Mouse (Mus musculus) midbrain, embryonic 14.5 days (tissue): ENCODE results near the gene Sf1. TPM values are rescaled to one million over a fixed set of nuclear protein-coding genes. Genes with fewer than 3 reads are reported as not detected.

Source experiments
- ATAC-seq: fragments of 200-750 bp; cut with Nextera tagmentation; 2 replicates; pipeline ENCODE4 v1.8.0; 2017; ENCODE audit warnings: moderate number of reproducible peaks, moderate library complexity; ENCODE audit not compliant: low FRiP score, low TSS enrichment
- DNase-seq: peaks from one replicate; pipeline ENCODE4 v3.0.0-alpha.2; 2015
- H3K27ac ChIP-seq: fragments of 300-500 bp; sonication (generic); replicated peaks from 2 replicates; pipeline ENCODE4 v1.5.1; 2014; ENCODE audit warnings: mild to moderate bottlenecking, low read depth, low read length, moderate library complexity
- H3K27me3 ChIP-seq: fragments of 300-500 bp; sonication (generic); 2 replicates; pipeline ENCODE4 v1.6.1; 2014; ENCODE audit warnings: low read length, control low read depth, mixed read lengths; ENCODE audit not compliant: control insufficient read depth, insufficient read depth
- H3K36me3 ChIP-seq: fragments of 300-500 bp; sonication (generic); 2 replicates; pipeline ENCODE4 v1.6.1; 2014; ENCODE audit warnings: low read length, control low read depth; ENCODE audit not compliant: control insufficient read depth, insufficient read depth
- H3K4me1 ChIP-seq: fragments of 300-500 bp; sonication (generic); 2 replicates; pipeline ENCODE4 v1.6.1; 2014; ENCODE audit warnings: mild to moderate bottlenecking, antibody characterized with exemption, low read length, control low read depth; ENCODE audit not compliant: control insufficient read depth, insufficient read depth
- H3K4me2 ChIP-seq: fragments of 300-500 bp; sonication (generic); 2 replicates; pipeline ENCODE4 v1.6.1; 2014; ENCODE audit warnings: mild to moderate bottlenecking, low read length, moderate library complexity
- H3K4me3 ChIP-seq: fragments of 300-500 bp; sonication (generic); replicated peaks from 2 replicates; pipeline ENCODE4 v1.5.1; 2014; ENCODE audit warnings: low read depth, low read length
- H3K9ac ChIP-seq: fragments of 300-500 bp; sonication (generic); replicated peaks from 2 replicates; pipeline ENCODE4 v1.6.1; 2014; ENCODE audit warnings: mild to moderate bottlenecking, low read length, moderate library complexity
- H3K9me3 ChIP-seq: fragments of 300-500 bp; sonication (generic); 2 replicates; pipeline ENCODE4 v1.6.1; 2016; ENCODE audit warnings: low read length, control low read depth, mixed read lengths; ENCODE audit not compliant: control insufficient read depth
- WGBS: fragments of 180-500 bp; shearing (Covaris S2); extraction: QIAGEN DNeasy Blood & Tissue Kit; methylation state at CpG from one replicate; pipeline ENCODE4 v1.1.7; 2014; 5-methylcytosine and 5-hydroxymethylcytosine counted together
- polyA plus RNA-seq: library from polyadenylated mRNA; unstranded; fragments of >200 nt; fragmentation: Nextera tagmentation; extraction: Ambion mirVana; gene quantifications from 2 replicates; pipeline ENCODE4 v1.2.1, GENCODE M21; 2014

Sf1 gene
- polyA plus RNA-seq, 1 experiment from 2014 or later: 125 TPM

GRCm38 (mm10) chr19:6339191-6339590 is 24.3 kb upstream of the Sf1 start:
- no peak overlapping the region for H3K4me2 ChIP-seq
- peaks cover 59% of the 10 kb centered on the region for H3K36me3 ChIP-seq
- no peaks in the 10 kb centered on the region for H3K27me3 ChIP-seq
- H3K4me1 ChIP-seq: peaks cover 20% of the 10 kb centered on the region
- 97% methylated on average over 6 of the region's 6 CpGs for WGBS
- ATAC-seq (no peak), DNase-seq (no peak)
- no peaks in the 10 kb centered on the region for H3K9me3 ChIP-seq
- no peak overlapping the region for H3K4me3 ChIP-seq
- no peak overlapping the region for H3K9ac ChIP-seq
- H3K27ac ChIP-seq: no peak overlapping the region

GRCm38 (mm10) chr19:6339890-6340504 is 23.5 kb upstream of the Sf1 start:
- Histone ChIP-seq H3K27ac (no peak overlapping the region), H3K4me1 (peaks cover 20% of the 10 kb centered on the region), H3K4me2 (peak overlapping the region; percentile 84; the same call in 1 of the 2 replicates), H3K9ac (no peak overlapping the region), H3K4me3 (no peak overlapping the region), H3K36me3 (peaks cover 67% of the 10 kb centered on the region), H3K9me3 (no peaks in the 10 kb centered on the region), H3K27me3 (no peaks in the 10 kb centered on the region)
- no peak for ATAC-seq
- WGBS: 60% methylated on average over 15 of the region's 15 CpGs
- DNase-seq: no peak

- ATAC-seq (peak; percentile 69), DNase-seq (peak; percentile 80)
- peaks cover 75% of the 10 kb centered on the region for H3K36me3 ChIP-seq
- no peaks in the 10 kb centered on the region for H3K9me3 ChIP-seq
- peak within 1 kb of the TSS; percentile 47 for H3K4me3 ChIP-seq
- H3K27me3 ChIP-seq: no peaks in the 10 kb centered on the region
- WGBS: 6% methylated on average over 72 of the region's 72 CpGs
- peaks cover 20% of the 10 kb centered on the region for H3K4me1 ChIP-seq
- H3K27ac ChIP-seq: no peak within 1 kb of the TSS
- peak within 1 kb of the TSS; percentile 68 for H3K9ac ChIP-seq
- H3K4me2 ChIP-seq: peak within 1 kb of the TSS; percentile 84
These were observed 22.7 kb upstream of the Sf1 start, which contains the start of gene Map4k2 for GRCm38 (mm10) chr19:6340524-6341452. Gene Map4k2, plus strand, starts transcription at chr19:6341135.

GRCm38 (mm10) chr19:6341453-6342077 is 21.9 kb upstream of the Sf1 start:
- H3K4me3 ChIP-seq: peak overlapping the region; percentile 47
- DNase-seq (no peak), ATAC-seq (no peak)
- H3K27me3 ChIP-seq: no peaks in the 10 kb centered on the region
- WGBS: 12% methylated on average over 23 of the region's 23 CpGs
- H3K9me3 ChIP-seq: no peaks in the 10 kb centered on the region
- no peak overlapping the region for H3K27ac ChIP-seq
- H3K36me3 ChIP-seq: peaks cover 83% of the 10 kb centered on the region
- peak overlapping the region; percentile 84 for H3K4me2 ChIP-seq
- peak overlapping the region; percentile 68 for H3K9ac ChIP-seq
- peaks cover 13% of the 10 kb centered on the region for H3K4me1 ChIP-seq

GRCm38 (mm10) chr19:6342276-6342933 is 21.1 kb upstream of the Sf1 start:
- H3K36me3 ChIP-seq: peaks cover 86% of the 10 kb centered on the region
- H3K9me3 ChIP-seq: no peaks in the 10 kb centered on the region
- 78% methylated on average over 5 of the region's 5 CpGs for WGBS
- H3K27me3 ChIP-seq: no peaks in the 10 kb centered on the region
- peaks cover 8% of the 10 kb centered on the region; the same call in 1 of the 2 replicates for H3K4me1 ChIP-seq
- H3K4me3 ChIP-seq: no peak overlapping the region
- ATAC-seq (no peak), DNase-seq (no peak)
- no peak overlapping the region for H3K9ac ChIP-seq
- H3K27ac ChIP-seq: no peak overlapping the region
- peak overlapping the region; percentile 84; the same call in 1 of the 2 replicates for H3K4me2 ChIP-seq

GRCm38 (mm10) chr19:6343066-6343925 is 20.2 kb upstream of the Sf1 start:
- ATAC-seq: no peak
- Histone ChIP-seq H3K27me3 (no peaks in the 10 kb centered on the region), H3K9ac (no peak overlapping the region), H3K4me3 (no peak overlapping the region), H3K27ac (no peak overlapping the region), H3K4me1 (peaks cover 8% of the 10 kb centered on the region; the same call in 1 of the 2 replicates), H3K9me3 (no peaks in the 10 kb centered on the region), H3K36me3 (peaks cover 81% of the 10 kb centered on the region), H3K4me2 (no peak overlapping the region)
- WGBS: 89% methylated on average over 19 of the region's 19 CpGs
- DNase-seq: no peak

- H3K9ac ChIP-seq: no peak overlapping the region
- H3K4me2 ChIP-seq: no peak overlapping the region
- ATAC-seq: no peak
- no peaks in the 10 kb centered on the region for H3K27me3 ChIP-seq
- no peak overlapping the region for H3K27ac ChIP-seq
- 86% methylated on average over 5 of the region's 5 CpGs for whole genome bisulfite sequencing
- DNase-seq: no peak
- H3K36me3 ChIP-seq: peaks cover 81% of the 10 kb centered on the region
- H3K4me1 ChIP-seq: peaks cover 8% of the 10 kb centered on the region; the same call in 1 of the 2 replicates
- H3K4me3 ChIP-seq: no peak overlapping the region
- H3K9me3 ChIP-seq: no peaks in the 10 kb centered on the region
These were observed 19.5 kb upstream of the Sf1 start for GRCm38 (mm10) chr19:6343996-6344395.
